Mouse (Mus musculus): ENCODE results near the gene Dlg2.

DNA sequence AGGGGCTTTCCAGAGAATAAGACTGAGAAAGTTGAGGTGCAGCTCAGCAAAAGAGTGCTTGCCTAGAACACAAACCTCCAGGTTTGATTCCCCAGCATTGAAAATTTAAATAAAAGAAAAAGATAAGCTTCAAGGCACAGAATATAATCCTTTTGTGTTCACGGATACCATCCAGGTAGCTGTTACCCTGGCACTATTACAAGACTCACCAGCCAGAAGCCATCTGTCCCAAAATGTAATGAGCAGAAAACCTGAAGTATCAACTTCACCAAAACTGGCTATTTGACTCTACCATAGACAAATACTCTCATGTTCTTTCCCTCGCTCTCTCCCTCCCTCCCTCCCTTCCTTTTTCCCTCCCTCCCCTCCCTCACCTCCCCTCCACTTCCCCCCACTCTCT lies 1764.4 kb downstream of the Dlg2 start:
- TF ChIP-seq POLR2A (IDR thresholded peaks at IDR 0.05; ENCODE audit: control insufficient read depth, extremely low read depth, insufficient read depth, low read length, poor library complexity) (no peak), CTCF (IDR thresholded peaks at IDR 0.05; ENCODE audit: borderline replicate concordance, control insufficient read depth, extremely low read depth, insufficient read depth, low read length, poor library complexity) (no peak)
